Mouse (Mus musculus) inflammation-experienced regulatory T-cells, adult 16 weeks (primary cell): ENCODE measurements around the gene Hist2h2ac. TPM values are rescaled to one million over a fixed set of nuclear protein-coding genes. Genes with fewer than 3 reads are reported as not detected.

Source experiments
- polyA plus RNA-seq: library from polyadenylated mRNA; unstranded; fragments of 100-300 nt; shearing (Covaris generic); gene quantifications from one replicate; pipeline ENCODE4 v1.2.1, GENCODE M21; 2017

The Hist2h2ac gene
- polyA plus RNA-seq, 1 experiment from 2014 or later: 5.7 TPM

Other genes with a start within 250 kb of the Hist2h2ac start
- gene Plekho1, start 224.9 kb downstream of the Hist2h2ac start, polyA plus RNA-seq: 10.0 TPM
- 30.5 TPM for gene Vps45, start 162.4 kb downstream of the Hist2h2ac start, polyA plus RNA-seq
- 30.5 TPM for gene Otud7b, start 116.4 kb downstream of the Hist2h2ac start, polyA plus RNA-seq
- gene Mtmr11, start 58.9 kb downstream of the Hist2h2ac start, polyA plus RNA-seq: 3.6 TPM
- 175 TPM for gene Sf3b4, start 48.5 kb downstream of the Hist2h2ac start, polyA plus RNA-seq
- gene Sv2a, start 39.7 kb downstream of the Hist2h2ac start, polyA plus RNA-seq: 2.9 TPM
- 37.2 TPM for gene Bola1, start 1.2 kb downstream of the Hist2h2ac start, polyA plus RNA-seq
- not detected for gene Hist2h2ab, start 1.0 kb downstream of the Hist2h2ac start, polyA plus RNA-seq
- gene Hist2h2be, start 239 bp upstream of the Hist2h2ac start, polyA plus RNA-seq: 4.3 TPM
- gene Hist2h3c2, start 18.2 kb upstream of the Hist2h2ac start, polyA plus RNA-seq: 0.43 TPM
- gene Hist2h2aa2, start 19.4 kb upstream of the Hist2h2ac start, polyA plus RNA-seq: 39.8 TPM
- 1.5 TPM for gene Hist2h2aa1, start 24.6 kb upstream of the Hist2h2ac start, polyA plus RNA-seq
- gene Hist2h3c1, start 25.8 kb upstream of the Hist2h2ac start, polyA plus RNA-seq: not detected
- 2.3 TPM for gene Hist2h4, start 42.4 kb upstream of the Hist2h2ac start, polyA plus RNA-seq
- gene Hist2h3b, start 47.8 kb upstream of the Hist2h2ac start, polyA plus RNA-seq: 1.5 TPM
- gene Hist2h2bb, start 48.9 kb upstream of the Hist2h2ac start, polyA plus RNA-seq: 4.9 TPM
- 0.43 TPM for gene Fcgr1, start 73.1 kb upstream of the Hist2h2ac start, polyA plus RNA-seq
- gene BC107364, start 231.4 kb upstream of the Hist2h2ac start, polyA plus RNA-seq: not detected